Mouse (Mus musculus): ENCODE data around the gene Pbx4.

- TF ChIP-seq CTCF (IDR thresholded peaks at IDR 0.05; ENCODE audit: low read depth) (peak; percentile 16; the same call in 1 of the 2 replicates), EP300 (IDR thresholded peaks at IDR 0.05; ENCODE audit: low read depth) (no peak)
Measured at GRCm38 (mm10) chr8:69853869-69854268, 21.6 kb downstream of the Pbx4 start.
